In genomic region chr9:75400639-75401038, GRCm38 (mm10) we compare ENCODE assay signal across 17 mouse cellular contexts. TPM values are rescaled to one million over a fixed set of nuclear protein-coding genes. Genes with fewer than 3 reads are reported as not detected.
DNase-seq lines count a peak whose midpoint lies in the region; ATAC-seq lines count a peak whose summit lies in the region.
"Had no signal": no experiment of that assay in that cellular context is flagged by ENCODE, and none has a peak within 500 bp of the region (broad histone marks: within the 10 kb centered on the region; RNA-seq: fewer than 3 reads in every experiment).

No protein-coding gene starts in this region.

- no peak overlapping the region for H3K9ac ChIP-seq in stomach, embryonic 16.5 days (ENCODE audit: low read length)
- H3K9ac ChIP-seq in kidney, embryonic 16.5 days (replicated peaks; ENCODE audit: low read length): no peak overlapping the region
- H3K9ac ChIP-seq: neural tube, embryonic 12.5 days had no signal

- H3K4me3 ChIP-seq in megakaryocyte, embryonic 14.5 days (replicated peaks): peak overlapping the region; percentile 89
- H3K4me3 ChIP-seq in stomach, embryonic 16.5 days (replicated peaks; ENCODE audit: low read length): no peak overlapping the region
- H3K4me3 ChIP-seq in kidney, embryonic 16.5 days (ENCODE audit: low read length): no peak overlapping the region
- H3K4me3 ChIP-seq: neural tube, embryonic 12.5 days had no signal

- peaks cover 88% of the 10 kb centered on the region for H3K36me3 ChIP-seq in megakaryocyte, embryonic 14.5 days (replicated peaks; ENCODE audit: low read length)
- H3K36me3 ChIP-seq in stomach, embryonic 16.5 days (ENCODE audit: control insufficient read depth, insufficient read depth, low read length): no peaks in the 10 kb centered on the region
- H3K36me3 ChIP-seq in kidney, embryonic 16.5 days (ENCODE audit: insufficient read depth, low read length): peaks cover 25% of the 10 kb centered on the region

- H3K27ac ChIP-seq in stomach, embryonic 16.5 days (ENCODE audit: low read length): no peak overlapping the region
- no peak overlapping the region for H3K27ac ChIP-seq in kidney, embryonic 16.5 days (ENCODE audit: low read length)
- H3K27ac ChIP-seq: kidney, postnatal 0 days; neural tube, embryonic 12.5 days had no signal

- no peaks in the 10 kb centered on the region for H3K27me3 ChIP-seq in megakaryocyte, embryonic 14.5 days (replicated peaks)
- H3K27me3 ChIP-seq in stomach, embryonic 16.5 days (ENCODE audit: control insufficient read depth, insufficient read depth, low read length): no peaks in the 10 kb centered on the region
- H3K27me3 ChIP-seq in kidney, embryonic 16.5 days (ENCODE audit: insufficient read depth, low read length): no peaks in the 10 kb centered on the region
- H3K27me3 ChIP-seq: neural tube, embryonic 12.5 days; Patski had no signal

- peaks cover 3% of the 10 kb centered on the region for H3K9me3 ChIP-seq in megakaryocyte, embryonic 14.5 days
- H3K9me3 ChIP-seq in stomach, embryonic 16.5 days (replicated peaks; ENCODE audit: control insufficient read depth, low read length): no peaks in the 10 kb centered on the region
- H3K9me3 ChIP-seq in kidney, embryonic 16.5 days (ENCODE audit: low read length): no peaks in the 10 kb centered on the region
- H3K9me3 ChIP-seq: neural tube, embryonic 12.5 days had no signal

- 53% methylated on average over 5 of the region's 5 CpGs for WGBS in stomach, embryonic 16.5 days
- 71% methylated on average over 5 of the region's 5 CpGs for WGBS in kidney, embryonic 16.5 days

- peak; percentile 36 for DNase-seq in adrenal gland, postnatal 14 days
- DNase-seq in adrenal gland, adult 8-10 months: no peak
- peak; percentile 17 to 25 for DNase-seq in heart, adult 18-20 months
- DNase-seq in heart, adult 8-10 months (ENCODE audit: low spot score): no peak
- DNase-seq: layer of hippocampus, adult 9-11 months; lung, postnatal 10 days; midbrain, embryonic 14.5 days had no signal

- ATAC-seq in megakaryocyte, adult 5-6 weeks (ENCODE audit: poor library complexity, severe bottlenecking): no peak
- ATAC-seq in stomach, embryonic 16.5 days (ENCODE audit: insufficient read depth, low FRiP score): peak; percentile 40; the same call in 1 of the 2 replicates
- no peak for ATAC-seq in kidney, embryonic 16.5 days (ENCODE audit: low FRiP score, low TSS enrichment)
- ATAC-seq: inflammation-experienced regulatory T-cells, adult 6 months; Patski had no signal

- H3K4me2 ChIP-seq in stomach, embryonic 16.5 days (ENCODE audit: low read depth, low read length): no peak overlapping the region
- H3K4me2 ChIP-seq in kidney, embryonic 16.5 days (replicated peaks; ENCODE audit: low read depth, low read length): no peak overlapping the region
- H3K4me2 ChIP-seq: neural tube, embryonic 12.5 days had no signal

- H3K4me1 ChIP-seq in megakaryocyte, embryonic 14.5 days: peaks cover 87% of the 10 kb centered on the region
- H3K4me1 ChIP-seq in stomach, embryonic 16.5 days (ENCODE audit: control insufficient read depth, insufficient read depth, low read length): peaks cover 24% of the 10 kb centered on the region
- peaks cover 19% of the 10 kb centered on the region for H3K4me1 ChIP-seq in kidney, embryonic 16.5 days (ENCODE audit: insufficient read depth, low read length)

RNA-seq across cellular contexts. Expression of gene Mapk6, which starts 9.2 kb away (rescaled TPM):
- total RNA-seq in adrenal gland, postnatal 14 days (2021): 35.0 and 38.0 TPM in 2 replicates
- total RNA-seq in adrenal gland, adult 8-10 months (2022): 10 to 100 TPM; 31.4 to 49.5 (median 36.9) TPM
- total RNA-seq in heart, adult 18-20 months (2021): 10 to 100 TPM; 26.0 to 26.2 TPM
- total RNA-seq in heart, adult 8-10 months (2022): 10 to 100 TPM; 21.8 to 25.3 (median 22.6) TPM
- polyA plus RNA-seq in megakaryocyte, embryonic 14.5 days (2012; ENCODE audit: insufficient read depth, low replicate concordance): 31.3 and 53.1 TPM in 2 replicates
- total RNA-seq in megakaryocyte, adult 5-6 weeks (2015): 36.0 and 39.6 TPM in 2 replicates
- total RNA-seq in megakaryocyte, adult 5-6 weeks (2017): 26.6 and 29.3 TPM in 2 replicates
- polyA plus RNA-seq in stomach, embryonic 16.5 days (2015; fragmentation: Nextera tagmentation; extraction: Ambion mirVana): 49.1 and 51.9 TPM in 2 replicates
- polyA plus RNA-seq in kidney, embryonic 16.5 days (2015; fragmentation: Nextera tagmentation; extraction: Ambion mirVana): 55.0 and 61.9 TPM in 2 replicates

RNA-seq across cellular contexts. Expression of gene Leo1, which starts 40.7 kb away (rescaled TPM):
- 32.0 and 37.1 TPM in 2 replicates for total RNA-seq in adrenal gland, postnatal 14 days (2021)
- 10 to 100 TPM; 20.7 to 25.8 (median 22.3) TPM for total RNA-seq in adrenal gland, adult 8-10 months (2022)
- 10 to 100 TPM; 16.7 to 20.4 TPM for total RNA-seq in heart, adult 18-20 months (2021)
- 10 to 100 TPM in 3 of 4 experiments, 1 to 10 TPM in 1; 8.9 to 14.0 (median 12.8) TPM for total RNA-seq in heart, adult 8-10 months (2022)
- 3.6 and 17.0 TPM in 2 replicates for polyA plus RNA-seq in megakaryocyte, embryonic 14.5 days (2012; ENCODE audit: insufficient read depth, low replicate concordance)
- total RNA-seq in megakaryocyte, adult 5-6 weeks (2015): 12.5 and 16.3 TPM in 2 replicates
- total RNA-seq in megakaryocyte, adult 5-6 weeks (2017): 32.5 and 35.6 TPM in 2 replicates
- polyA plus RNA-seq in stomach, embryonic 16.5 days (2015; fragmentation: Nextera tagmentation; extraction: Ambion mirVana): 33.3 and 34.9 TPM in 2 replicates
- polyA plus RNA-seq in kidney, embryonic 16.5 days (2015; fragmentation: Nextera tagmentation; extraction: Ambion mirVana): 40.1 and 43.1 TPM in 2 replicates

RNA-seq across cellular contexts. Expression of gene Bcl2l10, which starts 53.1 kb away (rescaled TPM):
- not detected in 2 replicates for total RNA-seq in adrenal gland, postnatal 14 days (2021)
- total RNA-seq in adrenal gland, adult 8-10 months (2022): under 1 TPM in 2 of 4 experiments, not detected in 2; 0.41 to 0.97 TPM
- under 1 TPM in 1 of 2 experiments, not detected in 1; 0.23 TPM for total RNA-seq in heart, adult 18-20 months (2021)
- not detected for total RNA-seq in heart, adult 8-10 months (2022)
- not detected in 2 replicates for polyA plus RNA-seq in megakaryocyte, embryonic 14.5 days (2012; ENCODE audit: insufficient read depth, low replicate concordance)
- total RNA-seq in megakaryocyte, adult 5-6 weeks (2015): not detected in 2 replicates
- total RNA-seq in megakaryocyte, adult 5-6 weeks (2017): not detected in 2 replicates
- polyA plus RNA-seq in stomach, embryonic 16.5 days (2015; fragmentation: Nextera tagmentation; extraction: Ambion mirVana): not detected in 2 replicates
- not detected in 2 replicates for polyA plus RNA-seq in kidney, embryonic 16.5 days (2015; fragmentation: Nextera tagmentation; extraction: Ambion mirVana)
- total RNA-seq: granulocyte monocyte progenitor cell, adult 5-6 weeks; liver, adult 2 months had no signal
- polyA plus RNA-seq: inflammation-experienced regulatory T-cells, adult 6 months; kidney, postnatal 0 days; liver, adult 2 months; midbrain, embryonic 14.5 days; neural tube, embryonic 12.5 days had no signal

Comparison
In these comparisons a context has a peak if more than half of its experiments do, and no peak if none do; other contexts are left out.
1. DNase-seq: peak in adrenal gland, postnatal 14 days (single experiment) and heart, adult 18-20 months (2 of 2); none in adrenal gland, adult 8-10 months (single experiment) and heart, adult 8-10 months (single experiment).